Mouse (Mus musculus) midbrain, postnatal 0 days (tissue): Measurements from ENCODE around the gene Mecr. TPM values are rescaled to one million over a fixed set of nuclear protein-coding genes. Genes with fewer than 3 reads are reported as not detected.

Source experiments
- ATAC-seq: fragments of 200-750 bp; cut with Nextera tagmentation; 2 replicates; pipeline ENCODE4 v1.8.0; 2017; ENCODE audit warnings: moderate number of reproducible peaks, mild to moderate bottlenecking, moderate TSS enrichment, moderate library complexity; ENCODE audit not compliant: low FRiP score
- DNase-seq: peaks from one replicate; pipeline ENCODE4 v3.0.0-alpha.2; 2015; ENCODE audit warnings: low spot score
- H3K27ac ChIP-seq: fragments of 300-500 bp; sonication (generic); 2 replicates; pipeline ENCODE4 v1.5.1; 2014; ENCODE audit warnings: low read depth, mild to moderate bottlenecking, low read length, mixed read lengths
- H3K27me3 ChIP-seq: fragments of 300-500 bp; sonication (generic); 2 replicates; pipeline ENCODE4 v1.6.1; 2014; ENCODE audit warnings: low read length, control low read depth, mixed read lengths; ENCODE audit not compliant: insufficient read depth
- H3K36me3 ChIP-seq: fragments of 300-500 bp; sonication (generic); 2 replicates; pipeline ENCODE4 v1.6.1; 2014; ENCODE audit warnings: low read length, control low read depth, mixed read lengths; ENCODE audit not compliant: insufficient read depth
- H3K4me1 ChIP-seq: fragments of 300-500 bp; sonication (generic); 2 replicates; pipeline ENCODE4 v1.6.1; 2014; ENCODE audit warnings: mild to moderate bottlenecking, control low read depth, antibody characterized with exemption, low read length, mixed read lengths; ENCODE audit not compliant: insufficient read depth
- H3K4me2 ChIP-seq: fragments of 300-500 bp; sonication (generic); 2 replicates; pipeline ENCODE4 v1.6.1; 2014; ENCODE audit warnings: low read depth, mild to moderate bottlenecking, low read length, mixed read lengths; ENCODE audit not compliant: poor library complexity, severe bottlenecking
- H3K4me3 ChIP-seq: fragments of 300-500 bp; sonication (generic); 2 replicates; pipeline ENCODE4 v1.5.1; 2014; ENCODE audit warnings: low read depth, mild to moderate bottlenecking, low read length, moderate library complexity
- H3K9ac ChIP-seq: fragments of 300-500 bp; sonication (generic); replicated peaks from 2 replicates; pipeline ENCODE4 v1.6.1; 2014; ENCODE audit warnings: mild to moderate bottlenecking, low read length, moderate library complexity, mixed read lengths; ENCODE audit not compliant: poor library complexity, severe bottlenecking
- H3K9me3 ChIP-seq: fragments of 300-500 bp; sonication (generic); 2 replicates; pipeline ENCODE4 v1.6.1; 2016; ENCODE audit warnings: low read length, control low read depth
- CTCF ChIP-seq: IDR thresholded peaks from 2 replicates; pipeline ENCODE4 v1.5.1; 2016; ENCODE audit warnings: antibody characterized with exemption, mild to moderate bottlenecking
- WGBS: fragments of 180-500 bp; shearing (Covaris S2); extraction: QIAGEN DNeasy Blood & Tissue Kit; methylation state at CpG from one replicate; pipeline ENCODE4 v1.1.7; 2014; 5-methylcytosine and 5-hydroxymethylcytosine counted together
- polyA plus RNA-seq: library from polyadenylated mRNA; unstranded; fragments of >200 nt; fragmentation: Nextera tagmentation; extraction: Ambion mirVana; gene quantifications from 2 replicates; pipeline ENCODE4 v1.2.1, GENCODE M21; 2015
- total RNA-seq: library from RNA; depleted of rRNA; stranded (reverse); fragments of >200 nt; gene quantifications from 2 replicates; pipeline ENCODE4 v1.2.3, GENCODE M21; 2014

The Mecr gene
- total and polyA plus RNA-seq, 2 experiments from 2014 or later: 28.7 to 30.4 TPM

- no peak overlapping the region for H3K4me3 ChIP-seq
- H3K27me3 ChIP-seq: peaks cover 9% of the 10 kb centered on the region; the same call in 1 of the 2 replicates
- no peaks in the 10 kb centered on the region for H3K9me3 ChIP-seq
- WGBS: 81% methylated on average over 5 of the region's 5 CpGs
- no peak overlapping the region for H3K4me2 ChIP-seq
- no peak for ATAC-seq
- no peak for TF ChIP-seq CTCF
- H3K36me3 ChIP-seq: no peaks in the 10 kb centered on the region
- DNase-seq: no peak
- no peak overlapping the region for H3K9ac ChIP-seq
- H3K27ac ChIP-seq: no peak overlapping the region
- 0 out of 2 replicates have a peak, but pooled peaks cover 3% of the 10 kb centered on the region for H3K4me1 ChIP-seq
Observed at GRCm38 (mm10) chr4:131831546-131832045, 11.7 kb upstream of the Mecr start.

- no peaks in the 10 kb centered on the region for H3K36me3 ChIP-seq
- no peaks in the 10 kb centered on the region for H3K9me3 ChIP-seq
- 0 out of 2 replicates have a peak, but pooled peaks cover 3% of the 10 kb centered on the region for H3K4me1 ChIP-seq
- DNase-seq (no peak), ATAC-seq (no peak)
- H3K9ac ChIP-seq: no peak overlapping the region
- H3K4me2 ChIP-seq: no peak overlapping the region
- H3K4me3 ChIP-seq: no peak overlapping the region
- 76% methylated on average over 3 of the region's 3 CpGs for WGBS
- no peak overlapping the region for H3K27ac ChIP-seq
- peaks cover 11% of the 10 kb centered on the region; the same call in 1 of the 2 replicates for H3K27me3 ChIP-seq
- TF ChIP-seq CTCF: no peak
Observed at GRCm38 (mm10) chr4:131832759-131833407, 10.4 kb upstream of the Mecr start.

- DNase-seq (peak; percentile 68), ATAC-seq (no peak)
- peak; percentile 84 for TF ChIP-seq CTCF
- Histone ChIP-seq H3K9ac (no peak overlapping the region), H3K9me3 (no peaks in the 10 kb centered on the region), H3K4me3 (no peak overlapping the region), H3K4me1 (0 out of 2 replicates have a peak, but pooled peaks cover 3% of the 10 kb centered on the region), H3K4me2 (no peak overlapping the region), H3K27ac (no peak overlapping the region), H3K36me3 (no peaks in the 10 kb centered on the region), H3K27me3 (peaks cover 9% of the 10 kb centered on the region; the same call in 1 of the 2 replicates)
- WGBS: 31% methylated on average over 9 of the region's 9 CpGs
Observed at GRCm38 (mm10) chr4:131833971-131834609, 9.2 kb upstream of the Mecr start.

GRCm38 (mm10) chr4:131836351-131836881, 6.9 kb upstream of the Mecr start:
- Histone ChIP-seq H3K27me3 (peaks cover 21% of the 10 kb centered on the region; the same call in 1 of the 2 replicates), H3K9me3 (no peaks in the 10 kb centered on the region), H3K9ac (peak overlapping the region; percentile 74), H3K4me1 (0 out of 2 replicates have a peak, but pooled peaks cover 3% of the 10 kb centered on the region), H3K36me3 (no peaks in the 10 kb centered on the region), H3K4me3 (peak overlapping the region; percentile 62), H3K4me2 (peak overlapping the region; percentile 99), H3K27ac (no peak overlapping the region)
- DNase-seq (peak; percentile 21), ATAC-seq (no peak)
- no peak for TF ChIP-seq CTCF
- WGBS: 2% methylated on average over 39 of the region's 39 CpGs

- DNase-seq: peak; percentile 24
- peak overlapping the region; percentile 62 for H3K4me3 ChIP-seq
- 0 out of 2 replicates have a peak, but pooled peaks cover 3% of the 10 kb centered on the region for H3K4me1 ChIP-seq
- ATAC-seq: peak; percentile 28; the same call in 1 of the 2 replicates
- no peaks in the 10 kb centered on the region for H3K9me3 ChIP-seq
- H3K4me2 ChIP-seq: peak overlapping the region; percentile 99
- no peak for TF ChIP-seq CTCF
- peaks cover 21% of the 10 kb centered on the region; the same call in 1 of the 2 replicates for H3K27me3 ChIP-seq
- under 1% methylated on average over 65 of the region's 76 CpGs for WGBS
- H3K9ac ChIP-seq: peak overlapping the region; percentile 74
- H3K36me3 ChIP-seq: no peaks in the 10 kb centered on the region
- H3K27ac ChIP-seq: no peak overlapping the region
Observed at GRCm38 (mm10) chr4:131836891-131837491, 6.3 kb upstream of the Mecr start.
